Mouse (Mus musculus): ENCODE measurements around the gene Fbxl7.

DNA sequence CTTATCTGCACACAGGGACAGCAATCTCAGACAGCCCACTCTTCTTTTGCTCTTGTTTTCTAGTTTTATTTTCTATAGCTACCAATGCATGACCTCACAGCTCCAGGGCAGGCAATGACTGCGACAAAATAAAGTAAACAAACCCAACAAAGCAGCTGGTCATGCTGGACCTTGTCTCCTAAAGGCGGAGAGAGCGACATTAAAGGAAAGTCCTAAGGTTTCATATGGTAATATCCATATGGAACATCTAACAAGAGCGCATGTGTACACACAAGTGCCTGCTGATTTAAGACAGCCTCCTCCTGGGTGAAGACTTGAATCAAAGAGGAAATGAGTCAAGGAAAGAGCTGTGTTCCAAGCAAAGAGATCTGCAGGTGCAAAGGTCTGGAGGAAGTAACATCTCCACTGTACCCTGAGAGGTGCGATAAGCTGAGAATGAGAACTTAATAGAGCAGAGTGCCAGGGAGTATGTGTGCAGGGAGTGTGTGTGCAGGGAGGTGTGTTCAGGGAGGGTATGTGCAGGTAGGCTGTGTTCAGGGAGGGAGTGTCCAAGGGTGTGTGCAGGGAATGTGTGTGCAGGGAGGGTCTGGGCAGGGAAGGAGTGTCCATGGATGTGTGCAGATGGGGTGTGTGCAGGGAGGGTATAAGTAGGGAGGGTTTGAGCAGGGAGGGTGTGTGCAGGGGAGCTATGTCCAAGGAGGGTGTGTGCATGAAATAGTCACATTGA lies 193.3 kb downstream of the Fbxl7 start:
- TF ChIP-seq CTCF (IDR thresholded peaks at IDR 0.05; ENCODE audit: low read depth) (no peak), EP300 (IDR thresholded peaks at IDR 0.05; ENCODE audit: low read depth) (no peak)

Data from liver, embryonic 14.5 days (tissue).